ENCODE assay signal across 25 mouse cellular contexts in genomic region chr13:99212976-99213375, GRCm38 (mm10). TPM values are rescaled to one million over a fixed set of nuclear protein-coding genes. Genes with fewer than 3 reads are reported as not detected.
DNase-seq lines count a peak whose midpoint lies in the region; ATAC-seq and TF ChIP-seq lines count a peak whose summit lies in the region.
"Had no signal": no experiment of that assay in that cellular context is flagged by ENCODE, and none has a peak within 500 bp of the region (broad histone marks: within the 10 kb centered on the region; RNA-seq: fewer than 3 reads in every experiment).

No protein-coding gene starts in this region.

- H3K4me2 ChIP-seq in heart, embryonic 13.5 days, result peak overlapping the region; percentile 49
- H3K4me2 ChIP-seq in heart, postnatal 0 days (ENCODE audit: low read depth, low read length), result 0 out of 2 replicates have a peak overlapping the region, but pooled peaks have one; percentile 4
- H3K4me2 ChIP-seq in midbrain, embryonic 11.5 days, result no peak overlapping the region
- no peak overlapping the region for H3K4me2 ChIP-seq in midbrain, embryonic 15.5 days
- H3K4me2 ChIP-seq: embryonic facial prominence, embryonic 15.5 days; hindbrain, embryonic 15.5 days; kidney, embryonic 15.5 days had no signal

- H3K36me3 ChIP-seq in heart, embryonic 13.5 days, result no peaks in the 10 kb centered on the region
- H3K36me3 ChIP-seq in heart, postnatal 0 days (replicated peaks; ENCODE audit: control insufficient read depth, insufficient read depth, low read length), result no peaks in the 10 kb centered on the region
- H3K36me3 ChIP-seq in midbrain, embryonic 11.5 days (ENCODE audit: control insufficient read depth, insufficient read depth, low read length), result no peaks in the 10 kb centered on the region
- H3K36me3 ChIP-seq in midbrain, embryonic 15.5 days (replicated peaks), result no peaks in the 10 kb centered on the region
- H3K36me3 ChIP-seq: embryonic facial prominence, embryonic 15.5 days; forebrain, embryonic 10.5 days; hindbrain, embryonic 15.5 days; kidney, embryonic 15.5 days had no signal

- no peaks in the 10 kb centered on the region for H3K27me3 ChIP-seq in heart, embryonic 13.5 days (replicated peaks)
- no peaks in the 10 kb centered on the region for H3K27me3 ChIP-seq in heart, postnatal 0 days (ENCODE audit: control insufficient read depth, insufficient read depth, low read length)
- H3K27me3 ChIP-seq in midbrain, embryonic 11.5 days (ENCODE audit: control insufficient read depth, insufficient read depth, low read length), result no peaks in the 10 kb centered on the region
- no peaks in the 10 kb centered on the region for H3K27me3 ChIP-seq in midbrain, embryonic 15.5 days (replicated peaks)
- H3K27me3 ChIP-seq: embryonic facial prominence, embryonic 15.5 days; hindbrain, embryonic 15.5 days; kidney, embryonic 15.5 days had no signal

- 0 out of 2 replicates have a peak overlapping the region, but pooled peaks have one; percentile 19 for H3K9ac ChIP-seq in heart, embryonic 13.5 days
- H3K9ac ChIP-seq in heart, postnatal 0 days (replicated peaks; ENCODE audit: low read depth, low read length), result no peak overlapping the region
- H3K9ac ChIP-seq in midbrain, embryonic 11.5 days (ENCODE audit: low read length), result no peak overlapping the region
- no peak overlapping the region for H3K9ac ChIP-seq in midbrain, embryonic 15.5 days
- H3K9ac ChIP-seq: embryonic facial prominence, embryonic 15.5 days; hindbrain, embryonic 15.5 days; kidney, embryonic 15.5 days had no signal

- no peaks in the 10 kb centered on the region for H3K9me3 ChIP-seq in heart, embryonic 13.5 days
- H3K9me3 ChIP-seq in heart, postnatal 0 days (replicated peaks; ENCODE audit: control insufficient read depth, low read length), result no peaks in the 10 kb centered on the region
- no peaks in the 10 kb centered on the region for H3K9me3 ChIP-seq in midbrain, embryonic 11.5 days (ENCODE audit: control insufficient read depth, low read length)
- no peaks in the 10 kb centered on the region for H3K9me3 ChIP-seq in midbrain, embryonic 15.5 days
- H3K9me3 ChIP-seq: embryonic facial prominence, embryonic 15.5 days; forebrain, embryonic 10.5 days; hindbrain, embryonic 15.5 days; kidney, embryonic 15.5 days had no signal

- peak; percentile 30 to 31 for DNase-seq in adrenal gland, postnatal 36 days
- no peak for DNase-seq in adrenal gland, adult 18-20 months (ENCODE audit: low spot score in 2 of 2)
- DNase-seq in heart, postnatal 4 days, result no peak
- no peak for DNase-seq in heart, postnatal 0 days (ENCODE audit: low spot score)
- DNase-seq in heart, adult 8-10 months (ENCODE audit: low spot score), result no peak
- peak; percentile 23 for DNase-seq in midbrain, embryonic 11.5 days (ENCODE audit: low spot score, missing footprints)
- DNase-seq: adrenal gland, postnatal 14 days; cerebellum, adult 11 months; cerebellum, adult 8-10 months; cerebellum, postnatal 14 days; embryo, embryonic 11 days; gastrocnemius, postnatal 36 days; kidney, adult 2 months had no signal

- no peak overlapping the region for H3K27ac ChIP-seq in heart, embryonic 13.5 days (replicated peaks)
- no peak overlapping the region for H3K27ac ChIP-seq in heart, postnatal 0 days (ENCODE audit: low read depth)
- no peak overlapping the region for H3K27ac ChIP-seq in midbrain, embryonic 11.5 days (ENCODE audit: low read depth, low read length)
- no peak overlapping the region for H3K27ac ChIP-seq in midbrain, embryonic 15.5 days
- H3K27ac ChIP-seq: embryonic facial prominence, embryonic 15.5 days; forebrain, embryonic 10.5 days; hindbrain, embryonic 15.5 days; kidney, embryonic 15.5 days had no signal

- H3K4me3 ChIP-seq in heart, embryonic 13.5 days, result 0 out of 2 replicates have a peak overlapping the region, but pooled peaks have one; percentile 2
- 0 out of 2 replicates have a peak overlapping the region, but pooled peaks have one; percentile 10 for H3K4me3 ChIP-seq in heart, postnatal 0 days (ENCODE audit: low read depth, low read length)
- no peak overlapping the region for H3K4me3 ChIP-seq in midbrain, embryonic 11.5 days (ENCODE audit: low read depth, low read length)
- no peak overlapping the region for H3K4me3 ChIP-seq in midbrain, embryonic 15.5 days
- H3K4me3 ChIP-seq: embryonic facial prominence, embryonic 15.5 days; erythroblast, embryonic 14.5 days; forebrain, embryonic 10.5 days; hindbrain, embryonic 15.5 days; kidney, embryonic 15.5 days had no signal

- no peak for TF ChIP-seq EP300 in heart, postnatal 0 days (IDR thresholded peaks at IDR 0.05; ENCODE audit: low read depth)

- 24% methylated on average over 5 of the region's 5 CpGs for WGBS in heart, embryonic 13.5 days
- WGBS in heart, postnatal 0 days, result 31% methylated on average over 5 of the region's 5 CpGs
- WGBS in midbrain, embryonic 11.5 days, result 82% methylated on average over 5 of the region's 5 CpGs
- 64% methylated on average over 5 of the region's 5 CpGs for WGBS in midbrain, embryonic 15.5 days

- H3K4me1 ChIP-seq in heart, embryonic 13.5 days, result peaks cover 14% of the 10 kb centered on the region
- H3K4me1 ChIP-seq in heart, postnatal 0 days (ENCODE audit: control insufficient read depth, insufficient read depth), result peaks cover 6% of the 10 kb centered on the region; the same call in 1 of the 2 replicates
- no peaks in the 10 kb centered on the region for H3K4me1 ChIP-seq in midbrain, embryonic 11.5 days (ENCODE audit: control insufficient read depth, insufficient read depth, low read length)
- H3K4me1 ChIP-seq in midbrain, embryonic 15.5 days, result no peaks in the 10 kb centered on the region
- H3K4me1 ChIP-seq: hindbrain, embryonic 15.5 days had no signal

- no peak for TF ChIP-seq CTCF in heart, postnatal 0 days (IDR thresholded peaks at IDR 0.05; ENCODE audit: low read depth)

- no peak for ATAC-seq in heart, embryonic 13.5 days (ENCODE audit: extremely low read depth, insufficient number of reproducible peaks, low FRiP score, low TSS enrichment)
- no peak for ATAC-seq in heart, postnatal 0 days (ENCODE audit: insufficient read depth, low read depth)
- ATAC-seq in midbrain, embryonic 11.5 days (ENCODE audit: low FRiP score), result no peak
- no peak for ATAC-seq in midbrain, embryonic 15.5 days (replicated peaks)
- ATAC-seq: activated CD4-positive, CD25-positive, alpha-beta regulatory T cell, adult 4 months; forebrain, embryonic 14.5 days; intestine, embryonic 16.5 days; Patski had no signal

RNA-seq across cellular contexts. Expression of gene Zfp366, which starts 28.4 kb away (rescaled TPM):
- total RNA-seq in adrenal gland, postnatal 36 days (2021), result 10 to 100 TPM in 1 of 2 experiments, 1 to 10 TPM in 1; 3.4 to 10.1 TPM
- 1 to 10 TPM; 5.2 to 5.7 TPM for total RNA-seq in adrenal gland, adult 18-20 months (2021)
- 0.25 and 0.31 TPM in 2 replicates for polyA plus RNA-seq in heart, embryonic 13.5 days (2015; fragmentation: Nextera tagmentation; extraction: Ambion mirVana)
- 10 to 100 TPM in 1 of 2 experiments, 1 to 10 TPM in 1; 7.2 to 10.1 TPM for total RNA-seq in heart, postnatal 4 days (2021)
- 4.5 and 5.6 TPM in 2 replicates for total RNA-seq in heart, postnatal 0 days (2014; rRNA removed; ENCODE audit: low replicate concordance)
- polyA plus RNA-seq in heart, postnatal 0 days (2015; fragmentation: Nextera tagmentation; extraction: Ambion mirVana), result 0.82 TPM in 2 replicates
- total RNA-seq in heart, adult 8-10 months (2022), result 10 to 100 TPM in 2 of 4 experiments, 1 to 10 TPM in 2; 7.9 to 12.2 (median 9.7) TPM
- polyA plus RNA-seq in midbrain, embryonic 11.5 days (2014; fragmentation: Nextera tagmentation; extraction: Ambion mirVana), result 0.75 and 0.87 TPM in 2 replicates
- polyA plus RNA-seq in midbrain, embryonic 15.5 days (2015; fragmentation: Nextera tagmentation; extraction: Ambion mirVana), result 0.81 and 0.89 TPM in 2 replicates
- total RNA-seq: CH12.LX had no signal
- polyA plus RNA-seq: activated CD4-positive, CD25-positive, alpha-beta regulatory T cell, adult 4 months; erythroblast, embryonic 14.5 days had no signal

Comparison
In these comparisons a context has a peak if more than half of its experiments do, and no peak if none do; other contexts are left out.
1. DNase-seq: peak in adrenal gland, postnatal 36 days (2 of 2) and midbrain, embryonic 11.5 days (single experiment); none in adrenal gland, adult 18-20 months (0 of 2), heart, postnatal 4 days (single experiment), heart, postnatal 0 days (single experiment) and heart, adult 8-10 months (single experiment).
2. H3K4me2 ChIP-seq: peak in heart, embryonic 13.5 days (single experiment) and heart, postnatal 0 days (single experiment); none in midbrain, embryonic 11.5 days (single experiment) and midbrain, embryonic 15.5 days (single experiment).
3. H3K4me3 ChIP-seq: peak in heart, embryonic 13.5 days (single experiment) and heart, postnatal 0 days (single experiment); none in midbrain, embryonic 11.5 days (single experiment) and midbrain, embryonic 15.5 days (single experiment).